Mouse (Mus musculus): ENCODE measurements around the gene Fmod.

The Fmod gene

GRCm38 (mm10) chr1:134092852-134093770, 56.1 kb downstream of the Fmod start:
- CTCF ChIA-PET: interaction anchor here (0.8 to 2.2 kb wide), 5 partner anchors 14 to 33 kb away, joined by 3 to 17 read pairs (median 4); no protein-coding TSS in a partner anchor

- CTCF ChIA-PET: interaction anchor here (0.8 to 2.2 kb wide), 7 partner anchors 10 to 33 kb away, joined by 3 to 17 read pairs (median 4); no protein-coding TSS in a partner anchor
Measured at GRCm38 (mm10) chr1:134093771-134094526, 56.9 kb downstream of the Fmod start.

GRCm38 (mm10) chr1:134095033-134095612, 58.1 kb downstream of the Fmod start:
- CTCF ChIA-PET: interaction anchor here (0.9 to 2.2 kb wide), 4 partner anchors 9 to 35 kb away, joined by 3 to 14 read pairs (median 4); no protein-coding TSS in a partner anchor

- CTCF ChIA-PET: interaction anchor here (1.6 kb wide), 1 partner anchor 28 kb away, joined by 5 read pairs; no protein-coding TSS in a partner anchor
Measured at GRCm38 (mm10) chr1:134095721-134096120, 58.7 kb downstream of the Fmod start.

GRCm38 (mm10) chr1:134096264-134096934, 59.3 kb downstream of the Fmod start:
- CTCF ChIA-PET: interaction anchor here (0.8 kb wide), 1 partner anchor 14 kb away, joined by 3 read pairs; no protein-coding TSS in a partner anchor

GRCm38 (mm10) chr1:134097080-134097855, 60.2 kb downstream of the Fmod start:
- CTCF ChIA-PET: interaction anchor here (0.6 to 0.8 kb wide), 3 partner anchors 13 to 38 kb away, joined by 3 to 4 read pairs (median 3); no protein-coding TSS in a partner anchor
